Mouse (Mus musculus) frontal cortex, adult (tissue): ENCODE results near the gene Rasgef1b.

Source experiments
- ATAC-seq: cut with Nextera tagmentation; 2 replicates; pipeline ENCODE4 v1.9.2; 2017; ENCODE audit warnings: mild to moderate bottlenecking, moderate library complexity, mixed read lengths; ENCODE audit not compliant: low TSS enrichment

The Rasgef1b gene

DNA sequence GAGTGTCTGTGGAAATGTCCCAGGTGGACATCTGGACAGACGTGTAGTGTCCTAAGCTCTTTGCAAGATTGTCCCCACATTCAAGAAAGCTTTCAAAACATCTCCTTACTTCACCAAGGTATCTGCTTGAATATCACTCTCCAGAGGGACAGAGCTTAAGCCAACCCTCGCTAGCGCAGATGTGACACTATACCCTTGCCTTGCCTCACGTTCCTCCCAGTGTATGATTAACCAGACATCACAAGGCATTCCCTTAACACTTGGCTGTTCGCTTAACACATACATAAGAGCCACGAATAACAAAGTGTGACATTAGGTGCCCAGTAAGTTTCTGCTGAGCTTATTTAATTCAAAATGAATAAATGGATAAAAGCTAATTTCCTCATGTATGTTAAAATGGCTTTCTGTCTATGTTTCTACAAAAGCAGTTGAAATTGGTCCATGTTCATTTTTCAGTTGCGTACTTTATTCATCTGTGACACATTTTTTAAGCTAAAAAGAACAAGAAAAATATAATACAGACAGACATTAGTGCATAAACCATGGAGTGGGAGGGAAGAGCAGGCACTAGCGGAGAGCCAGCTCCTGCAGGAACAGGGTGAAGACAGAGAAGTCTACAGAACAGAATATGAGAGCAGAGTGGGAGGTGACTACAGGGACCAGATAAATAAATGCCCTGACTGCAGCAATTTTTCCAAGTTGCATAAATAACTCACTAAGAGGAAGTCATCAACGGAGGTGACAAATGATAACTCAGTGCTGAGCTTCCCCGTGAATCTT is 126.4 kb downstream of the Rasgef1b start:
- peak; percentile 53 for ATAC-seq

DNA sequence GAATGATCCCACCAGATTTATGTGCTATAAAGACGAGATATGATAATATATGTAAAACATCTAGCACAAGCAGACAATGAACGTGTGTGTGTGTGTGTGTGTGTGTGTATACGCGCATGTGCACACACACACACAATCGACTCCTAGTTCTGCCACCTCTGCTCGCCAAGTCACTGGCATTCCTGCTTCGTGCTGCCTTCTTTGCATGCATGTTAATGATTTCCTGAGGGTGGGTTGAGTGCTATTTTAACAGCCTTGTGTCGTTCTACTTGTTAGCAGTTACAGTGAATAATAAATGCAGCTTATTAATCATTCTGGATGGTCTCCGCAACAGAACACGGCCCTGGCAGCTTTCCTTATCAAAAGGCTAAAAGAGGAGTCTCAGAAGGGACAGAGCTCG is 129.5 kb downstream of the Rasgef1b start:
- no peak for ATAC-seq

DNA sequence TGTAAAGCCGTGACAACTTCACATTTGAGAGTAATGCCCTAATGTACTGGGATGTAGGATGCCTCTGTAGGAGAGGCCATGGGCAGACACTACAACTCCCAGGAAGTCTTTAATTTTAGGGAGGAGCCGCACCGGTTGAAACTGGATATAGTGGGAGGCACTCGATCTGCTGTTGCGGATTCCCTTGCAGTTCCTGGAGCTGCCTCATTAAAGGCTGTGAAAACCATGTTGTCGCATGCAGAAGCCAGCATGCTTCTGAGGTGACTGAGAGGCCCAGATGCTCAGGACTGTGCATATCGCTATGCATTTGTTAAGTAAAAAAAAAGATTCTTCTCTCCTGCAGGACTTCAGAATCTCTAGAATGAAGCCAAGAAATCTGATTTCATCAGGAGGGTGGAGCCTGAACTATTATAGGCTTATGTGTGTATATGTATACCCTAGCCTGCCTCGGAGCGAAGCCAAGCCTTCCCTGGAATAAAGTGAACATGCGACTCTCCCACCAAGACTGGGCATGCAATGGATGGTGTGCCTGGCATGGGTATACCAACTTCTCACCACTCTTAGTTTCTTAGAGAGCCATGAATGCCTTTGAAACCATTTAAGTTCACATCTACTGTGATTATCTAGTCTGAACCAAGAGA is 130.3 kb downstream of the Rasgef1b start:
- ATAC-seq: peak; percentile 82

DNA sequence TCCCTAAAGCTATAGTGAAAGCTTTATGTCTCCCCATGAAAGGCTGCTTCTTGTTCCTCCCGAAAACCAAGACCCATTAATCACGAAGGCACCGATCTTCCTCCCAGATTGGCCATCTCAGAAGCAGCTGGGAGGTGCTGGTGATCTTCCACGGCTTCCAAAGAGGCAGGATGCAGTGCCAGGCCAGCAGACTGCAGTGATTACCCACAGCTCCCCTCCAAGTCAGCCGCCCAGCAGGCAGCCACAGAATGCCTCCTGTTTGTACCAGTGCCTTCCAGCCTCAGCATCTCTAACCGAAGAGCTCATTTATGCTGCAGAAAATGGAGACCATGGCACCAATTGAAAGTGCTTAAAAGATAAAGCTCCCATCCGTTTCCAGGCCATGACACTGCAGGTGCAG is 131.2 kb downstream of the Rasgef1b start:
- peak; percentile 71 for ATAC-seq

DNA sequence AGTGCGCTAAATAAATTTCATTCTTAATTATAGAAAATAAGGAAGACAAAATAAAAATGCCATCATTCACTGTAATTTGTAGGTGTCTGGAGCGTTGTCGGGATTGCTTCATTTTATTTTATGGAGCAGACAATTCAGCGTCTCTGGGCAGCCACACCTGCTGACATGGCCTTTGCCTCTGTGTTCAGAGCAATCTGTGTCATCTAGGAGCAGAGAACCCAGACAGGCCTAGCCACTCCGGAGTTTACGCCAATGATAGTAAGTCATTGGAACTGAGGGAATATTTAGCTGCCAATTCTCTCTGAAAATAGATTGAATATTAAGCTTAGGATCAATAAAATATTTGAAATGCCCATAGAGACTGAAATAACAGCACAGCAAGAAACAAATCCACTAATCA is 137.5 kb downstream of the Rasgef1b start:
- no peak for ATAC-seq

DNA sequence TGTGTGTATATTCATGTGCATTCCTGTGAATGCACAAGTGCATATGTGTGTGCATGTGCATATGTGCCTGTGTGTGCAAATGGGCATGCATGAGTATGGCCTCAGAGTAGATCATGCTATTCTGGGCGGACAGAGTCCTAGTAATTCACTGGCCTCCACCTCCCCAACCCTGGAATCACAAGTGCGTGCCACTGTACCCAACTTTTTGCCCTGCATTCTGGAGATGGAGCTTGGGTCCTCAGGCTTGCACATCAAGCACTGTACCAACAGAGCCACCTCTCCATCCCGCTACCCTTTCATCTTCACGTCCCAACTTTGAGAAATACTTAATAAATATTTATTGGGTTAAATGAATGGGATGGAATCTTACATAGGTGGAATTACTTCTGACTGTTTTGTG is 138.3 kb downstream of the Rasgef1b start:
- no peak for ATAC-seq

DNA sequence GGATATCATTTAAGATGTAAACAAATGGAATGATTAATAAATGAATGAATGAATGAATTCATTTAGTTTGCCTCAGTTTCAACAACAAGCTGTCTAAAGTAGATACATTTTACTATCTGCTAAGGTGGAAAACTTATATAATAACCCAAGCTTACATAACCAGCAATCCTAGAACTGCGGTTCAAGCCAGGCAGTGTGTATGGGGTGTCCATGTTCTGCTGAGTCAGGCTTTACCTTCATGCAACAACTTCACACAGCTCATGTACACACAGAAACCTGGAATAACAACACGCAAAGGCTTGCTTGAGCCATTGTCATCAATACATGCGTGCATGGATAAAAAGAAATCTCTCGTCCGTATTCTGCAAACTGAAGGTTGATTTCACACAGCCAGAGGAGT is 140.9 kb downstream of the Rasgef1b start:
- peak; percentile 86 for ATAC-seq

DNA sequence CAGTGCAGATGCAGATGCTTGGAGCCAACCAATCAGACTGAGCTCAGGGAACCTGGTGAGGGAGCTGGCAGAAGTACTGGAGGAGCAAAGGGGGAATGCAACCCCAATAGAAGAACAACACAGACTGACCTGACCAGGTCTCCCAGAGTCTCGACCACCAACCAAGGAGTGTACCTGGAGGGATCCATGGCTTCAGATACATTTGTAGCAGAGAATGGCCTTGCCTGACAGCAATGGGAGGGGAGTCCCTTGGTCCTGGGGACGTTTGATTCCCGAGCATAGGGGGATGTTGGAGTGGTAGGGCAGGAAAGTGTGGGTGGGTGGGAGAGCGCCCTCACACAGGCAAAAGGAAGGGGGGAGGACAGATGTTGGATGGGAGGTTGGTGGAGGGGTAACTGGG is 141.3 kb downstream of the Rasgef1b start:
- ATAC-seq: no peak

DNA sequence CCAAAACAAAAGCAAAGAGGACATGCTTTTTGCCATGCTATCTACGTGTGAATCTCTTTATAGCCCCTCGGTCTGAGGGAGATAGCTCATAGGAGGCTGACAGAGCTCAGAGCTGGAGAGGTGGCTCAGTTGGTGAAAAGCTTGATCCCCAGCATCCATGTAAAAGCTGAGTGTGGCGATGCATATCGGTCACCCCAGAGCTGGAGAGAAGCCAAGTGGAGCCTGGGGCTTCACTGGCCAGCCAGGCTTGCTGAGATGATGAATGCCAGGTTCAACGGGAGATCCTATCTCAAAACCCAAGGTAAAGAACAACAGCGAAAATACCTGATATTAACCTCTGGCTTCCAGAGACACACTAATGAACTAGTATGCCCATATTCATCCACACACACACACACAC is 142.6 kb downstream of the Rasgef1b start:
- no peak for ATAC-seq

DNA sequence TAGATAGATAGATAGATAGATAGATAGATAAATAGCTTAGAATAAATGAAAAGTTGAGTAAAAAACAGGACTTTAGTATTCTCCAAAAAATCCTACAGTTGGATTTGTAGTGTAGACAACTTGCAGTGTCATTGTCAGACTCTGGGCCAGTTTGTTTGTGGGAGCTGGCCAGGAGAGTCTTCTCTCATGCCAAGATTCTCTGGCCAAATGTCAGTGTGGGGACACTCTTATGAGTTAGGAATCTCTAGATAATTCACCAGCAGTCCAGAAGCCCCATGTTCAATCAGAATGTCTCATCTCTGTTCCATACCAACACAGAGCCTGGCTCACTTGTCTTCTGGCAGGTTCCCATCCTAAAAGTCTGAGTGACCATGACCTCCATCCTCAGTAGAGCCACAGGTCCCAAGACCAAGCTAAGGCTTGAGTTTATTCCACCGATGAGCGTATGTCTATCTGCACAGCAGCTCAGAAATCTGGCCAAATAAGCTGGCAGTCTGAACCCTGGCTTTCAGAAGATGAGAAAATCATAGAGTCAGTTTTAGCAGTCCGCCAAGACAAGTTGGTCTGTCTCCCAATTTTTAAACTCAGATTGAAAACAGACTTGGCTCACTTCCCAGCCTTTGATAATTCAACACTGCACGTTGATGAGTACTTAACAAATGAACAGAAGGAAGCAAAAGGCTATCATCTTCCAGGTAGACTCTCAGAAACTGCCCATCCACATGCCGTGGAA is 143.5 kb downstream of the Rasgef1b start:
- no peak for ATAC-seq

DNA sequence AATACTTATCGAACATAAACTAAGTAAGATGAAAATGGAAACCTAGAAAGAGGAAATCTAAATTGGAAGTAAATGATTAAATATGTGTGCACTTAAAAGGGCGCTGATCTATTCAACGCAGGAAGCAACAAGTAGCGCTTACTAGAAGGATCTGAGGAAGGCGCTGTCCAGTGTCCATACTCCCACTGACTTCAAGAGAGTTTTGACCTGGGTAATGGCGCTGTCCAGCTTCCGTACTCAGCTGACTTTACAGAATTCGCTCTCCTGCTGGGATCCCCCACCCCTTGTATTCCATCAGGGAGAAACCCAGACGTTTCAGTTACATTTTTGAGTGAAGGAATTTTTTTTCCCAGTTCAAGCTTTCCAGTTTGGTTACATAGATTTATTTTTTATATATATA is 144.6 kb downstream of the Rasgef1b start:
- ATAC-seq: no peak

DNA sequence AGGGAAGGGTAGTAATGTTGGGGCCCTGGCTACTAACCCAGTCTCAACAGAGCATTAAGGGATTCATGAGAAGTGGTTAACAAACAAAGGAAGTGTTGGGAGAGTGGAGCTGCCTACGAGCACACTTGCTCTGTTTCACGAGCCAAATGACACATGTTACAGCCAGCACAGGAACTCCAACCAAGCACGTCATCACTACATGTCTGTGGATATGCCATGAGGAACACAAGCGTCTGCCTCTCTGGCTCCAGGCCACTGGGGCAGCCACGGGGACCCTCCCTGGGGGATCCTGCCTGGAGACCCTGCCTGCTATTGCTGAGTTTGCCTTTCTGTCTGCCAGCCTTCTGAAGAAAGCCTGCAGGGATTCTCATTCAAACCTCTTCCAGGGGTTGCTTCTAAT is 146.8 kb downstream of the Rasgef1b start:
- no peak for ATAC-seq

DNA sequence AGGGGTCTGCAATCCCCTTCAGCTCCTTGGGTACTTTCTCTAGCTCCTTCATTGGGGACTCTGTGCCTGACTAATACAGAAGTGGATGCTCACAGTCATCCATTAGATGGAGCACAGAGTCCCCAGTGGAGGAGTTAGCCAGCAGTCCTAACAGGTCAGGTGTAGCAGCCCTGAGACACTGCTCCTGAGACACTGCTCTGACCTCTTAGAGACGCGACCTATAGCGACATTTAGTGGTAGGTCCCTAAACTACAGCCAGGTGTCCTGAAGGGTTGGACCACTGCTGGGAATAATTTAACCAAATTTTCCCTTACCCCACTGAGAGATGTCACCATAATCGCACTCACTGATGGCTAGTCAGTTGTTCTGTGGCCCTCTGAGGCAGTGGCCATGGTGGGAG is 150.2 kb downstream of the Rasgef1b start:
- peak; percentile 62 for ATAC-seq

DNA sequence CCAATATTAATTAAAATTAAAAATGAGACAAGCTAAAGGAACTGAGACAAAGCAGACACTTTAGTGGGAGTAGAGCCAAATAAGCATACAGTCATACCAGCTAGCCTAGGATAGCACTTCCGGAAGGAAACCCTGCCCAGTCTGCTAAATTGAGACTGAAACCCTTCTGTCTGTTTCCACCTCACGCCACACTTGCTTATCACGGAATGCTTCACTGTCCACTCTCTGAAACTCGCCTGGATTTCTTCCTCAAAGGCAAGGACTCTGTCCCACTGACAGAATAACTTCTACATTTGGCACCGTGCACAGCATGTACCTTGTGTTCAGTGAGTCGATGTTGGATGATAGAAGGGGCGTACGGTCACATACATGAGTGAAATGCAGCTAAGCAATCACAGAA is 153.0 kb downstream of the Rasgef1b start:
- no peak for ATAC-seq

DNA sequence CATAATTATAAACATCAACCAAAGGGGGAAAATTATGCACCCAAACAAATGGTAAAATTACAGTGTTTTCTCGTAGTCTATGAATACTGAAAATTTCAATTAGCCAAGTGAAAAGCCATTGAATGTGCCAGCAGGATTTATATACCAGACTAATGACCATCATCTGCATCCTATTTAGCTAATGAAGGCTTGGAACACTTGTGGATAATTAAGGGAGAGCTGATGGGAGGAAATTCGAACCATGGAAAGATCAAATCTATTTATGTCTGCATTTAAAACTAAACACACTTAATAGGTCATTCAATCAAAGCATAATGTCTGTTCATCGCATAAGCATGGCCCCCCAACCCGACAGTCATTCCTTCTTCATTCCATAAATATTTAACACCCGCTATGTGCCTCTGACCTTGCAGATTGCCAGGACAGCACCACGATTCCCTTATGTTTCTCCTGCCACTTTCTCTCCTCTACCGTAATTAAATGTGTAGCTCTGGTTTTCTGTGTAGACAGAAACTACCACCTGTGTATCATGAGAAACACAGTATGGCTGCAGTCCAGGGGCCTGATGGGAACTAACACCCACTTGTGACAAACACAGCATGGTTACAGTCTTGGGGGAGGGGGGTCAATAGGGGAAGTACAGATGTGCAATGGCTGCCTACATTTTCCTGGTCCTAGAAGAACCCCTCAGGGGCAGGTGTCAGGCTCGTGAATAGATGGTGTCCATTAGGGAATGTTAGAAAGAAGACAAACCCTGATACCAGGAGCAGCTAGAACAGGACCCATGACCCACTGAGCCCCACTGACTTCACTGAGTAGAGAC is 164.2 kb downstream of the Rasgef1b start:
- ATAC-seq: no peak

DNA sequence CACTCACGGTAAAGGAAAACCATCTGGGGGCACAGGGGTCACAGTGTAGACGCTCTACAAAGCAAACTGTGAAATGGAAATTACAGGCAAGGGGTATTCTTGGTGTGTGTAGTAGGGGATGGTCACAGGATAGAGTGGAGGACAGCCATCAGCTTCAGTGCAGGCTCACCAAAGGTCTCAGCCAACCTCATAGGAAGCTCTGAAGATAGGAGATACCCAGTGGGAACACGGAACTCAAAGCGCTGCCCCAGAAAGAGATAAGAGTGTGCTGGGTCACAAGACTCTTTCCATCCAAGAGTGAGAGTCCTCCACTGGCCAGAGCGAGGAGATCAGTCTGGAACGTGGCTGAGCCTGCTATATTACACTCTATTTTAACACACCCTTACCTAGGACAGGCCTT is 166.8 kb downstream of the Rasgef1b start:
- ATAC-seq: no peak

DNA sequence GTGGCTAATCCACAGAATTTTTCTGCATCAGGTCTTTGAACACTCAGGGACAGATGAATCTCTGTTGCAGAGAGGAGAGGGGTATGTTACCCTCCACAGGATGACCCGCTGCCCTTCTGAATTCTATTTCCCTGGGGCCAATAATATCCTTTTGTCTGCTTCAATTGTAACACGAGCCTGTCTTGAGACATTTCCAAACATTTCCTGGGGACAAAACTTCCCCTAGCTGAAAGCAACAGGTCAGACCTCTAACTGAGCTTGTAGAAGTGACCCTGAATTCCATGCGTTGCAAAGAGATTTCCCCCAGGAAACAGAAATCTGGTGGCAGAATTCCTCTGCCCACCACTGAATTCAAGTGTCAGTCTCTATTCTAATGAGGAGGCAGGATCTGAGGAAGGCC is 169.1 kb downstream of the Rasgef1b start:
- no peak for ATAC-seq

DNA sequence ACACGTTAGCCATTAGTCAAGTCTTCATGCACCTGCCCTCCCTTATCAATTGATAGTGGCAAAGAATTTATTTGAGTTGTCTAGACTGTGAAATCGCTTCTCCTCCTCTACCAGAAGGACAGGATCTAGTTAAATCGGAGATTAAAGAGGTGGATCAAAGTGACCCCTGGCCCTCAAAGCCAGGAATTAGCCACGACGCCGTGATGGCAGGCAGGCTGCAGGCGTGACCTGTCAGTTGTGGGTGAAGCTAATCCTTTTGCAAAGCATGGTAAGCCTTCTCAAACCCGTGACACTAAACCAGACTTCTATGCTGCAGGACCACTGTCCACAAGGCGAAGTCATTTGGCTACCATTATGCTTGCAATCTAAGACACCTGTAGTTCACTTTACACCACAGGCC is 170.6 kb downstream of the Rasgef1b start:
- ATAC-seq: no peak

DNA sequence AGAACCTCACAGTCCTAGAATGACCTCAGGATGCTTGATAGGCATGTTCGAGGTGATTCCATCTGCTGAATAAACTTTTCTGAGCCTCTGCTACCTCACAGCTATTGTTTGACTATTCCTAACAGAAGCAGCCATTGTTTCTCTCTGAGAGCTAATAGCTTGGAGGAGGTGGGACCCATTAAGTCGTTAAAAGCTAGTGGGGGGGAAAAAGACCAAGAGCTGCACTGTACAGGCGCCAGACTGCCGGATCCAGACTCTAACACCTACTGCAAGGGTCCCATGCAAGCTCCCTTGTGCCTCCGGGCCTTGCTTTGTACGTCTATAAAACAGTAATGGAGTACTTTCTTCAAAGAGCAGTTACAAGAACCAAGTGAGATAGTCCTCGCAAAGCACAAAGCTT is 176.2 kb downstream of the Rasgef1b start:
- ATAC-seq: no peak

DNA sequence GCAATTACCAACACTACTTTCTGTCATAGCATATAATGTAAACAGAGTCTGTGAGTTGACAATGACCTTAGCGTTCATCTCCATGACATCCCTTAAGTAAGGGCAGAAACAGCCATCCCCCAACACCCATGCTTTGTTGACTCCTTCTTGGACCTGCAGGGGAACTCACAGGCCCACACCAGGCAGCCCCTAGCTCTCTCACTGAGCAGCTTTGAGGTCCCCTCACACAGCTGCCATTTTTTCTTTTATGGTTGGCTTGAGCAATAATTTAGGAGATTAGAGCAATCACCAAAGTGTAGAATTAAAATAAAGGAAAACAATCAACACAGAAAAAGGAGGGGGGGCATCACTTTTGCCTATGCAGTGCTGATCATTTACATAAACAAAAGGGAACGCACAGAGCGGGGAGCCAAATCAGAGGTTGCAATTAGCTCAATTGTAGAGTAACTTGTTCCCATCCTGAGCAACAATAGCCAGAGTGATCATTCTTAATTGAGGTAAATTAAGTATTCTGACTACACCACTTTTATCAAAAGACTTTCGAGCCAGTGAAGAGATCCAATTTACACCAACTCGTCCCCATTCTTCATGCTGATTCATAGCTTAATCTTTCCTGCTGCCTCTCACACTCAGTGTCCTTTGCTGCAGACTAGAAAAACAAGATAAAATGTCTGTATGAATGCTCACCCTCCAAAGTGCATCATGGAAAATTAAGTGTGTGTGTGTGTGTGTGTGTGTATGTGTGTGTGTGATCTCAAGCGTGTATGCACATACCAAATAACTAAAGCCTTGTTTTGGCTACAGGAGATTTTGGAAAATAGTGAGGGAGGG is 184.0 kb downstream of the Rasgef1b start:
- ATAC-seq: peak; percentile 69
